Mouse (Mus musculus): ENCODE measurements around the gene Rlf. TPM values are rescaled to one million over a fixed set of nuclear protein-coding genes. Genes with fewer than 3 reads are reported as not detected.

Gene Rlf
- 2.3 and 2.7 TPM in 2 replicates for polyA plus RNA-seq (2012; rRNA removed)

- TF ChIP-seq POLR2A (IDR thresholded peaks at IDR 0.05; ENCODE audit: low read depth, low read length) (peak; percentile 28), CTCF (conservative IDR thresholded peaks at IDR 0.05; ENCODE audit: insufficient read depth, insufficient read length, low read depth, low read length) (no peak)
- peak within 1 kb of the TSS; percentile 86 for H3K4me3 ChIP-seq (ENCODE audit: insufficient read depth, low read depth, low read length)
- WGBS = under 1% methylated on average over 48 of the region's 48 CpGs
- H3K4me1 ChIP-seq (ENCODE audit: control insufficient read depth, insufficient read depth, low read length) = peaks cover 8% of the 10 kb centered on the region; the same call in 1 of the 2 replicates
- H3K36me3 ChIP-seq (ENCODE audit: control insufficient read depth, insufficient read depth, low read length) = no peaks in the 10 kb centered on the region
- peak within 1 kb of the TSS; percentile 70 for H3K27ac ChIP-seq (ENCODE audit: insufficient read depth, low read depth, low read length)
- peak; percentile 99 for DNase-seq
- no peaks in the 10 kb centered on the region for H3K27me3 ChIP-seq (replicated peaks; ENCODE audit: control insufficient read depth, insufficient read depth, low read length)
These were observed at the start of gene Rlf for GRCm38 (mm10) chr4:121214793-121215304. Rlf (minus strand) TSS chr4:121215084.

GRCm38 (mm10) chr4:121241612-121242000, 26.7 kb upstream of the Rlf start:
- WGBS = 83% methylated on average over 1 of the region's 1 CpGs
- Histone ChIP-seq H3K36me3 (ENCODE audit: control insufficient read depth, insufficient read depth, low read length) (no peaks in the 10 kb centered on the region), H3K4me3 (ENCODE audit: insufficient read depth, low read depth, low read length) (no peak overlapping the region), H3K27me3 (replicated peaks; ENCODE audit: control insufficient read depth, insufficient read depth, low read length) (no peaks in the 10 kb centered on the region), H3K4me1 (ENCODE audit: control insufficient read depth, insufficient read depth, low read length) (no peaks in the 10 kb centered on the region), H3K27ac (ENCODE audit: insufficient read depth, low read depth, low read length) (no peak overlapping the region)
- TF ChIP-seq POLR2A (IDR thresholded peaks at IDR 0.05; ENCODE audit: low read depth, low read length) (no peak), CTCF (conservative IDR thresholded peaks at IDR 0.05; ENCODE audit: insufficient read depth, insufficient read length, low read depth, low read length) (no peak)
- no peak for DNase-seq

- no peaks in the 10 kb centered on the region for H3K4me1 ChIP-seq (ENCODE audit: control insufficient read depth, insufficient read depth, low read length)
- no peak overlapping the region for H3K4me3 ChIP-seq (ENCODE audit: insufficient read depth, low read depth, low read length)
- no peaks in the 10 kb centered on the region for H3K27me3 ChIP-seq (replicated peaks; ENCODE audit: control insufficient read depth, insufficient read depth, low read length)
- no peaks in the 10 kb centered on the region for H3K36me3 ChIP-seq (ENCODE audit: control insufficient read depth, insufficient read depth, low read length)
- TF ChIP-seq POLR2A (IDR thresholded peaks at IDR 0.05; ENCODE audit: low read depth, low read length) = no peak
- peak; percentile 44 for TF ChIP-seq CTCF (conservative IDR thresholded peaks at IDR 0.05; ENCODE audit: insufficient read depth, insufficient read length, low read depth, low read length)
- peak; percentile 16 for DNase-seq
- no peak overlapping the region for H3K27ac ChIP-seq (ENCODE audit: insufficient read depth, low read depth, low read length)
- WGBS = 40% methylated on average over 14 of the region's 14 CpGs
These were observed 26.0 kb upstream of the Rlf start for GRCm38 (mm10) chr4:121240637-121241611.

- H3K4me3 ChIP-seq (ENCODE audit: insufficient read depth, low read depth, low read length) = no peak overlapping the region
- DNase-seq = no peak
- H3K36me3 ChIP-seq (ENCODE audit: control insufficient read depth, insufficient read depth, low read length) = no peaks in the 10 kb centered on the region
- H3K27ac ChIP-seq (ENCODE audit: insufficient read depth, low read depth, low read length) = no peak overlapping the region
- TF ChIP-seq CTCF (conservative IDR thresholded peaks at IDR 0.05; ENCODE audit: insufficient read depth, insufficient read length, low read depth, low read length) (no peak), POLR2A (IDR thresholded peaks at IDR 0.05; ENCODE audit: low read depth, low read length) (no peak)
- no peaks in the 10 kb centered on the region for H3K4me1 ChIP-seq (ENCODE audit: control insufficient read depth, insufficient read depth, low read length)
- WGBS = 77% methylated on average over 4 of the region's 4 CpGs
- no peaks in the 10 kb centered on the region for H3K27me3 ChIP-seq (replicated peaks; ENCODE audit: control insufficient read depth, insufficient read depth, low read length)
These were observed 25.0 kb upstream of the Rlf start for GRCm38 (mm10) chr4:121239878-121240277.

- Histone ChIP-seq H3K4me1 (ENCODE audit: control insufficient read depth, insufficient read depth, low read length) (no peaks in the 10 kb centered on the region; the same call in 1 of the 2 replicates), H3K27ac (ENCODE audit: insufficient read depth, low read depth, low read length) (no peak overlapping the region), H3K4me3 (ENCODE audit: insufficient read depth, low read depth, low read length) (no peak overlapping the region), H3K36me3 (ENCODE audit: control insufficient read depth, insufficient read depth, low read length) (no peaks in the 10 kb centered on the region), H3K27me3 (replicated peaks; ENCODE audit: control insufficient read depth, insufficient read depth, low read length) (no peaks in the 10 kb centered on the region; the same call in 1 of the 2 replicates)
- WGBS = 7% methylated on average over 5 of the region's 5 CpGs
- DNase-seq = peak; percentile 45
- peak; percentile 67 for TF ChIP-seq CTCF (conservative IDR thresholded peaks at IDR 0.05; ENCODE audit: insufficient read depth, insufficient read length, low read depth, low read length)
- TF ChIP-seq POLR2A (IDR thresholded peaks at IDR 0.05; ENCODE audit: low read depth, low read length) = no peak
These were observed 17.0 kb upstream of the Rlf start for GRCm38 (mm10) chr4:121231772-121232414.

GRCm38 (mm10) chr4:121230943-121231614, 16.2 kb upstream of the Rlf start:
- no peaks in the 10 kb centered on the region; the same call in 1 of the 2 replicates for H3K4me1 ChIP-seq (ENCODE audit: control insufficient read depth, insufficient read depth, low read length)
- 4% methylated on average over 16 of the region's 16 CpGs for WGBS
- H3K27me3 ChIP-seq (replicated peaks; ENCODE audit: control insufficient read depth, insufficient read depth, low read length) = no peaks in the 10 kb centered on the region; the same call in 1 of the 2 replicates
- no peak overlapping the region for H3K4me3 ChIP-seq (ENCODE audit: insufficient read depth, low read depth, low read length)
- no peaks in the 10 kb centered on the region for H3K36me3 ChIP-seq (ENCODE audit: control insufficient read depth, insufficient read depth, low read length)
- no peak overlapping the region for H3K27ac ChIP-seq (ENCODE audit: insufficient read depth, low read depth, low read length)
- no peak for DNase-seq
- TF ChIP-seq POLR2A (IDR thresholded peaks at IDR 0.05; ENCODE audit: low read depth, low read length) = no peak
- TF ChIP-seq CTCF (conservative IDR thresholded peaks at IDR 0.05; ENCODE audit: insufficient read depth, insufficient read length, low read depth, low read length) = no peak
